Mouse (Mus musculus) spleen, adult 2 months (tissue): ENCODE results near the gene Nkd2.

Source experiments
- CTCF ChIP-seq: fragments of 200-500 bp; IDR thresholded peaks from 2 replicates; pipeline ENCODE4 v1.5.1; 2011; ENCODE audit warnings: mild to moderate bottlenecking, inconsistent platforms; ENCODE audit not compliant: insufficient read depth, insufficient read length, insufficient replicate concordance; ENCODE audit errors: extremely low read depth
- POLR2A ChIP-seq: fragments of 200-500 bp; IDR thresholded peaks from 2 replicates; pipeline ENCODE4 v1.6.1; 2011; ENCODE audit warnings: low read depth, low read length, inconsistent platforms

GRCm38 (mm10) chr13:73879824-73880223 lies 32.4 kb upstream of the Nkd2 start:
- peak; percentile 15; the same call in 1 of the 2 replicates for TF ChIP-seq CTCF
- no peak for TF ChIP-seq POLR2A
